Mouse (Mus musculus) CD4-positive naive resting alpha-beta T cell, adult 57 days (primary cell): ENCODE data around the gene 2610318N02Rik. TPM values are rescaled to one million over a fixed set of nuclear protein-coding genes. Genes with fewer than 3 reads are reported as not detected.

ENCODE experiments used
- total RNA-seq: library from RNA; stranded (reverse); gene quantifications from one replicate; pipeline ENCODE4 v1.2.4, GENCODE M21; 2023

2610318N02Rik gene
- total RNA-seq: 5.8 TPM

GRCm38 (mm10) chr16:17124871-17125520, at the start of gene 2610318N02Rik:
Gene 2610318N02Rik, minus strand, starts transcription at chr16:17125167.

GRCm38 (mm10) chr16:17146772-17147235, 21.8 kb upstream of the 2610318N02Rik start, which contains the start of gene Ccdc116:
Gene Ccdc116, minus strand, starts transcription at chr16:17147229.

GRCm38 (mm10) chr16:17144339-17144738, 19.4 kb upstream of the 2610318N02Rik start, which contains the start of gene Ydjc:
Gene Ydjc, plus strand, starts transcription at chr16:17144621.

GRCm38 (mm10) chr16:17132089-17132905, 7.3 kb upstream of the 2610318N02Rik start, which contains the start of gene Sdf2l1:
Gene Sdf2l1, minus strand, starts transcription at chr16:17132383.

GRCm38 (mm10) chr16:17110771-17111743, 13.9 kb downstream of the 2610318N02Rik start, which contains the start of gene Ppil2:
Gene Ppil2, minus strand, starts transcription at chr16:17111257.

GRCm38 (mm10) chr16:17069511-17070443, 55.2 kb downstream of the 2610318N02Rik start, which contains the start of gene Ypel1:
Gene Ypel1, plus strand, starts transcription at chr16:17069696.

Other genes with a start within 250 kb of the 2610318N02Rik start
- 18.6 TPM for gene Ppm1f, start 228.7 kb downstream of the 2610318N02Rik start, total RNA-seq
- 182 TPM for gene Mapk1, start 141.8 kb downstream of the 2610318N02Rik start, total RNA-seq
- gene Ypel1, start 55.5 kb downstream of the 2610318N02Rik start, total RNA-seq: 1.5 TPM
- gene Ppil2, start 13.9 kb downstream of the 2610318N02Rik start, total RNA-seq: 124 TPM
- 13.2 TPM for gene Sdf2l1, start 7.2 kb upstream of the 2610318N02Rik start, total RNA-seq
- gene Ydjc, start 19.5 kb upstream of the 2610318N02Rik start, total RNA-seq: 2.9 TPM
- 1.5 TPM for gene Ccdc116, start 22.1 kb upstream of the 2610318N02Rik start, total RNA-seq
- gene Ube2l3, start 77.5 kb upstream of the 2610318N02Rik start, total RNA-seq: 117 TPM
- not detected for gene Rimbp3, start 83.4 kb upstream of the 2610318N02Rik start, total RNA-seq
- gene Hic2, start 108.4 kb upstream of the 2610318N02Rik start, total RNA-seq: 4.5 TPM
- gene Tmem191c, start 150.9 kb upstream of the 2610318N02Rik start, total RNA-seq: 46.1 TPM
- gene Serpind1, start 206.2 kb upstream of the 2610318N02Rik start, total RNA-seq: not detected